Mouse (Mus musculus) adrenal gland, adult 8-10 months (tissue): ENCODE data around the gene Olfr521. TPM values are rescaled to one million over a fixed set of nuclear protein-coding genes. Genes with fewer than 3 reads are reported as not detected.
"Not testable (repeated sequence)": the region's sequence is repeated elsewhere in the genome, so short reads cannot be mapped to it uniquely, and the experiment has no call there.

Source experiments
- DNase-seq: peaks from one replicate; pipeline ENCODE4 v3.0.0; 2022
- total RNA-seq, 4 experiments: library from RNA; stranded (reverse); gene quantifications; 2 replicates each; pipeline ENCODE4 v1.2.4; 2022

The Olfr521 gene
- total RNA-seq, 4 experiments from 2014 or later = not detected

GRCm38 (mm10) chr7:99810814-99811213 is 47.5 kb downstream of the Olfr521 start:
- no peak for DNase-seq

GRCm38 (mm10) chr7:99811661-99812060 is 48.4 kb downstream of the Olfr521 start:
- DNase-seq = no peak

- no peak for DNase-seq
These were observed 50.1 kb downstream of the Olfr521 start for GRCm38 (mm10) chr7:99813394-99813793.

- not testable (repeated sequence) for DNase-seq
These were observed 54.9 kb downstream of the Olfr521 start for GRCm38 (mm10) chr7:99818181-99818725.

Other genes starting within 250 kb of the Olfr521 start
- 10 to 100 TPM; 59.8 to 82.0 (median 64.7) TPM for gene Arrb1, start 228.0 kb upstream of the Olfr521 start, total RNA-seq
- gene Tpbgl, start 136.4 kb upstream of the Olfr521 start, total RNA-seq = 10 to 100 TPM; 29.8 to 42.0 (median 36.0) TPM
- 10 to 100 TPM; 25.3 to 35.2 (median 31.5) TPM for gene Slco2b1, start 52.2 kb upstream of the Olfr521 start, total RNA-seq
- gene Olfr520, start 33.2 kb upstream of the Olfr521 start, total RNA-seq = not detected
- gene Neu3, start 64.9 kb downstream of the Olfr521 start, total RNA-seq = 1 to 10 TPM; 1.9 to 3.9 (median 3.4) TPM
- 1 to 10 TPM in 2 of 4 experiments, under 1 TPM in 2; 0.35 to 4.6 (median 2.3) TPM for gene Xrra1, start 95.6 kb downstream of the Olfr521 start, total RNA-seq
- 100 to 1,000 TPM; 194 to 235 (median 202) TPM for gene Spcs2, start 100.0 kb downstream of the Olfr521 start, total RNA-seq
- 10 to 100 TPM; 17.0 to 25.7 (median 19.9) TPM for gene Rnf169, start 216.9 kb downstream of the Olfr521 start, total RNA-seq
- not detected for gene Chrdl2, start 242.7 kb downstream of the Olfr521 start, total RNA-seq